Mouse (Mus musculus) layer of hippocampus, adult 18-20 months (tissue): ENCODE results near the gene Retreg3. TPM values are rescaled to one million over a fixed set of nuclear protein-coding genes. Genes with fewer than 3 reads are reported as not detected.

Experiments
- DNase-seq, 2 experiments: peaks; one replicate each; pipeline ENCODE4 v3.0.0; 2022; ENCODE audit warnings: low spot score in 2 of 2
- total RNA-seq, 2 experiments: library from RNA; stranded (reverse); gene quantifications; 2 replicates each; pipeline ENCODE4 v1.2.3; 2021

Gene Retreg3
- total RNA-seq, 2 experiments from 2014 or later, result 57.2 to 58.1 TPM

- DNase-seq, result no peak
These were observed 974 bp upstream of the Retreg3 start for GRCm38 (mm10) chr11:101120545-101121188.

GRCm38 (mm10) chr11:101119131-101119760 is 447 bp downstream of the Retreg3 start:
- DNase-seq, result no peak

- no peak for DNase-seq
These were observed 1.6 kb downstream of the Retreg3 start for GRCm38 (mm10) chr11:101118105-101118504.

GRCm38 (mm10) chr11:101115564-101115963 is 4.1 kb downstream of the Retreg3 start:
- no peak for DNase-seq

- DNase-seq, result no peak
These were observed 7.5 kb downstream of the Retreg3 start for GRCm38 (mm10) chr11:101112186-101112585.

GRCm38 (mm10) chr11:101111178-101111577 is 8.5 kb downstream of the Retreg3 start:
- no peak for DNase-seq

- DNase-seq, result no peak
These were observed 9.0 kb downstream of the Retreg3 start for GRCm38 (mm10) chr11:101110708-101111107.

GRCm38 (mm10) chr11:101109351-101109750 is 10.3 kb downstream of the Retreg3 start:
- no peak for DNase-seq

GRCm38 (mm10) chr11:101103011-101103410 is 16.7 kb downstream of the Retreg3 start:
- DNase-seq, result no peak

- no peak for DNase-seq
These were observed 21.5 kb downstream of the Retreg3 start for GRCm38 (mm10) chr11:101098231-101098630.

- DNase-seq, result peak; percentile 90 to 96
These were observed 24.2 kb downstream of the Retreg3 start, which contains the start of gene Psmc3ip for GRCm38 (mm10) chr11:101095314-101096024. Psmc3ip (minus strand) TSS chr11:101095436.

- peak in 1 of 2 experiments; percentile 40 for DNase-seq
These were observed 24.8 kb downstream of the Retreg3 start for GRCm38 (mm10) chr11:101094930-101095313.

GRCm38 (mm10) chr11:101089931-101090330 is 29.8 kb downstream of the Retreg3 start:
- no peak for DNase-seq

GRCm38 (mm10) chr11:101087682-101088055 is 32.0 kb downstream of the Retreg3 start:
- no peak for DNase-seq

- peak; percentile 87 to 95 for DNase-seq
These were observed 32.7 kb downstream of the Retreg3 start, which contains the start of gene Mlx for GRCm38 (mm10) chr11:101086756-101087681. Mlx (plus strand) TSS chr11:101087277.

- no peak for DNase-seq
These were observed 33.4 kb downstream of the Retreg3 start for GRCm38 (mm10) chr11:101086323-101086674.

- no peak for DNase-seq
These were observed 33.9 kb downstream of the Retreg3 start for GRCm38 (mm10) chr11:101085617-101086322.

- DNase-seq, result no peak
These were observed 34.9 kb downstream of the Retreg3 start for GRCm38 (mm10) chr11:101084811-101085210.

GRCm38 (mm10) chr11:101084246-101084645 is 35.4 kb downstream of the Retreg3 start:
- no peak for DNase-seq

- DNase-seq, result no peak
These were observed 36.5 kb downstream of the Retreg3 start for GRCm38 (mm10) chr11:101083083-101083697.
